In the genomic region with DNA sequence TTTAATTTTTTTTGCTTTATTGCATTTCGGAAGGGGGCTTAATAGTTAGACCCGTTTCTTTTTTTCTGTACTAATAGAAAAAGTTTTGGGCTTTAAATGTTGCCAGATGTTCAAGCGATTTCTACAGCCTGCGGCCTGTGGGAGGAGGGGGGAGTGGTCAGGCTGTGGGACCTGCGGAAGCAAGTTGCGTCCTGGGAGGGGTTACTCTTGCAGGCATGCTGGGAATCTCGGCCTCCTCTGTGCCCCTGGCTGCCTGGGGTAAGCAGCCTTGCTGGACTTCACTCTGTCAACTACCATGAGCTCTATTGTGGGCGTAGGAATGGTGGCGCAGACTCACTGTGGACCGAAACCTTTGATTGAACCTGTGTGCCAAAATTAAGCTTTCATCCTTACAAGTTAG, we compare ENCODE assay signal across 10 mouse cellular contexts. TPM values are rescaled to one million over a fixed set of nuclear protein-coding genes. Genes with fewer than 3 reads are reported as not detected.
DNase-seq lines count a peak whose midpoint lies in the region; ATAC-seq lines count a peak whose summit lies in the region.
"Had no signal": no experiment of that assay in that cellular context is flagged by ENCODE, and none has a peak within 500 bp of the region (broad histone marks: within the 10 kb centered on the region; RNA-seq: fewer than 3 reads in every experiment).

No protein-coding gene starts in this region.

- DNase-seq in gastrocnemius, postnatal 25 days = peak; percentile 24
- no peak for DNase-seq in gastrocnemius, postnatal 10 days
- DNase-seq in neural tube, embryonic 10.5 days (ENCODE audit: extremely low spot score, low spot score) = peak; percentile 38
- DNase-seq in limb, embryonic 10.5 days (ENCODE audit: low spot score) = peak; percentile 81
- DNase-seq in yolk sac, embryonic 10.5 days (ENCODE audit: low spot score) = peak; percentile 74
- no peak for DNase-seq in natural killer cell, adult 2 months (ENCODE audit: low spot score in 2 of 2)
- DNase-seq in retina, embryonic 14.5 days (ENCODE audit: low spot score) = no peak
- DNase-seq: B cell, adult 2 months had no signal

- H3K4me1 ChIP-seq in neural tube, embryonic 15.5 days = no peaks in the 10 kb centered on the region
- H3K4me1 ChIP-seq in limb, embryonic 10.5 days = peaks cover 52% of the 10 kb centered on the region
- H3K4me1 ChIP-seq: liver, embryonic 15.5 days had no signal

- no peak overlapping the region for H3K9ac ChIP-seq in neural tube, embryonic 15.5 days (replicated peaks)
- H3K9ac ChIP-seq: liver, embryonic 15.5 days had no signal

- H3K27ac ChIP-seq in neural tube, embryonic 15.5 days (replicated peaks) = no peak overlapping the region
- H3K27ac ChIP-seq in limb, embryonic 10.5 days = peak overlapping the region; percentile 81
- H3K27ac ChIP-seq: liver, embryonic 15.5 days had no signal

- H3K36me3 ChIP-seq in neural tube, embryonic 15.5 days = no peaks in the 10 kb centered on the region
- H3K36me3 ChIP-seq in limb, embryonic 10.5 days = peaks cover 27% of the 10 kb centered on the region
- H3K36me3 ChIP-seq: liver, embryonic 15.5 days had no signal

- H3K4me3 ChIP-seq in neural tube, embryonic 15.5 days (replicated peaks) = no peak overlapping the region
- 0 out of 2 replicates have a peak overlapping the region, but pooled peaks have one; percentile 12 for H3K4me3 ChIP-seq in limb, embryonic 10.5 days
- H3K4me3 ChIP-seq: liver, embryonic 15.5 days had no signal

- WGBS in neural tube, embryonic 15.5 days = 72% methylated on average over 10 of the region's 10 CpGs
- 27% methylated on average over 10 of the region's 10 CpGs for WGBS in limb, embryonic 10.5 days

- H3K9me3 ChIP-seq in neural tube, embryonic 15.5 days (replicated peaks) = no peaks in the 10 kb centered on the region
- H3K9me3 ChIP-seq in limb, embryonic 10.5 days (replicated peaks) = no peaks in the 10 kb centered on the region
- H3K9me3 ChIP-seq: liver, embryonic 15.5 days had no signal

- no peak for ATAC-seq in neural tube, embryonic 15.5 days (ENCODE audit: low FRiP score)

- H3K27me3 ChIP-seq in neural tube, embryonic 15.5 days (replicated peaks) = no peaks in the 10 kb centered on the region
- H3K27me3 ChIP-seq in limb, embryonic 10.5 days (ENCODE audit: low read depth, poor library complexity, severe bottlenecking) = no peaks in the 10 kb centered on the region
- H3K27me3 ChIP-seq: liver, embryonic 15.5 days had no signal

- no peak overlapping the region for H3K4me2 ChIP-seq in neural tube, embryonic 15.5 days
- H3K4me2 ChIP-seq: liver, embryonic 15.5 days had no signal

RNA-seq across cellular contexts. Expression of a gene that starts 22.4 kb away (rescaled TPM):
- 10 to 100 TPM; 34.5 to 41.4 TPM for total RNA-seq in gastrocnemius, postnatal 25 days (2021)
- total RNA-seq in gastrocnemius, postnatal 10 days (2021) = 100 to 1,000 TPM in 1 of 2 experiments, 10 to 100 TPM in 1; 96.1 to 121 TPM
- 27.7 and 36.7 TPM in 2 replicates for polyA plus RNA-seq in neural tube, embryonic 15.5 days (2015; fragmentation: Nextera tagmentation; extraction: Ambion mirVana)
- polyA plus RNA-seq in limb, embryonic 10.5 days (2016; fragmentation: Nextera tagmentation; extraction: Ambion mirVana) = 54.0 and 79.4 TPM in 2 replicates

Comparison
In these comparisons a context has a peak if more than half of its experiments do, and no peak if none do; other contexts are left out.
1. DNase-seq: peak in gastrocnemius, postnatal 25 days (single experiment), neural tube, embryonic 10.5 days (single experiment), limb, embryonic 10.5 days (single experiment) and yolk sac, embryonic 10.5 days (single experiment); none in gastrocnemius, postnatal 10 days (single experiment), natural killer cell, adult 2 months (0 of 2) and retina, embryonic 14.5 days (single experiment).